Mouse (Mus musculus): ENCODE results near the gene Dhx58.

The Dhx58 gene

GRCm38 (mm10) chr11:100722493-100723028, 18.5 kb upstream of the Dhx58 start:
- no peak for DNase-seq (ENCODE audit: low spot score in 2 of 2)

- DNase-seq (ENCODE audit: low spot score in 2 of 2) = no peak
Observed at GRCm38 (mm10) chr11:100721776-100722492, 17.9 kb upstream of the Dhx58 start.

GRCm38 (mm10) chr11:100721254-100721653, 17.2 kb upstream of the Dhx58 start:
- no peak for DNase-seq (ENCODE audit: low spot score in 2 of 2)

GRCm38 (mm10) chr11:100720345-100720744, 16.3 kb upstream of the Dhx58 start:
- DNase-seq (ENCODE audit: low spot score in 2 of 2) = no peak

- DNase-seq (ENCODE audit: low spot score in 2 of 2) = no peak
Observed at GRCm38 (mm10) chr11:100719893-100720292, 15.8 kb upstream of the Dhx58 start.

- DNase-seq (ENCODE audit: low spot score in 2 of 2) = no peak
Observed at GRCm38 (mm10) chr11:100719312-100719711, 15.2 kb upstream of the Dhx58 start.

GRCm38 (mm10) chr11:100718866-100719265, 14.8 kb upstream of the Dhx58 start:
- DNase-seq (ENCODE audit: low spot score in 2 of 2) = no peak

GRCm38 (mm10) chr11:100718462-100718861, 14.4 kb upstream of the Dhx58 start:
- DNase-seq (ENCODE audit: low spot score in 2 of 2) = no peak

GRCm38 (mm10) chr11:100716649-100717048, 12.6 kb upstream of the Dhx58 start:
- no peak for DNase-seq (ENCODE audit: low spot score in 2 of 2)

GRCm38 (mm10) chr11:100714948-100715347, 10.9 kb upstream of the Dhx58 start:
- DNase-seq (ENCODE audit: low spot score in 2 of 2) = no peak

- DNase-seq (ENCODE audit: low spot score in 2 of 2) = peak; percentile 58 to 81
Observed at GRCm38 (mm10) chr11:100714534-100714915, 10.5 kb upstream of the Dhx58 start.

- peak; percentile 54 to 60 for DNase-seq (ENCODE audit: low spot score in 2 of 2)
Observed at GRCm38 (mm10) chr11:100713735-100714533, 9.9 kb upstream of the Dhx58 start, which contains the start of gene Hspb9. Gene Hspb9 (plus strand): TSS chr11:100713850.

GRCm38 (mm10) chr11:100713174-100713573, 9.1 kb upstream of the Dhx58 start:
- no peak for DNase-seq (ENCODE audit: low spot score in 2 of 2)

- peak; percentile 49 to 61 for DNase-seq (ENCODE audit: low spot score in 2 of 2)
Observed at GRCm38 (mm10) chr11:100711783-100712615, 7.9 kb upstream of the Dhx58 start, which contains the start of gene Kat2a. Gene Kat2a (minus strand): TSS chr11:100712465.

GRCm38 (mm10) chr11:100710977-100711376, 6.9 kb upstream of the Dhx58 start:
- no peak for DNase-seq (ENCODE audit: low spot score in 2 of 2)

- DNase-seq (ENCODE audit: low spot score in 2 of 2) = no peak
Observed at GRCm38 (mm10) chr11:100710528-100710927, 6.5 kb upstream of the Dhx58 start.

- no peak for DNase-seq (ENCODE audit: low spot score in 2 of 2)
Observed at GRCm38 (mm10) chr11:100709201-100709810, 5.2 kb upstream of the Dhx58 start.

- DNase-seq (ENCODE audit: low spot score in 2 of 2) = no peak
Observed at GRCm38 (mm10) chr11:100705095-100705747, 1.1 kb upstream of the Dhx58 start.

- DNase-seq (ENCODE audit: low spot score in 2 of 2) = no peak
Observed at GRCm38 (mm10) chr11:100703366-100703765, 705 bp downstream of the Dhx58 start.

GRCm38 (mm10) chr11:100702906-100703305, 1.2 kb downstream of the Dhx58 start:
- DNase-seq (ENCODE audit: low spot score in 2 of 2) = no peak

All from spleen, postnatal 14 days (tissue).